9 mouse cellular contexts compared by ENCODE assay signal in the genomic region with DNA sequence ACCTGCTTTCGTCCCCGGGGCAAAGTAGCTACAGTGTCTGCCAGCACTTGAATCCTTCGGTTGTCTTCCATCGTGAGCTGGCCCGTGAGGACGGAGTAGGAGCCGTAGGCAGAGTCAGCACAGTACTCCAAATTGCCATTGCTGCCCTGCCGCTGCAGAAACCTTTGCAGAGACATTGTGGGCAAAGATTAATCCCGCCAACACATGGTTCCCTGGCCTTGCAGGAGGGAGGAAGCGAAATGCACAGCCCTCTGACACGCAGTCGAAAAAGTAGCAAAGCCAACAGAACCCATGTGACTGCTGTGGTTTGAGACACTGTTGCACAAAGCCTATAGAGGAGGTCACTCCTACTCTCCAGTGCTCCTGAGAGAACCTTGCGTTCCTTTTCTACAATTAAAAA. TPM values are rescaled to one million over a fixed set of nuclear protein-coding genes. Genes with fewer than 3 reads are reported as not detected.
A peak's percentile ranks its signal among the peaks of the same experiment; 100 is the strongest.
DNase-seq lines count a peak whose midpoint lies in the region; ATAC-seq and TF ChIP-seq lines count a peak whose summit lies in the region.
"Had no signal": no experiment of that assay in that cellular context is flagged by ENCODE, and none has a peak within 500 bp of the region (broad histone marks: within the 10 kb centered on the region; RNA-seq: fewer than 3 reads in every experiment).

No protein-coding gene starts in this region.

- no peaks in the 10 kb centered on the region for H3K27me3 ChIP-seq in testis, adult 2 months (ENCODE audit: control insufficient read depth, insufficient read depth, low read length)
- H3K27me3 ChIP-seq in forebrain, embryonic 15.5 days, result no peaks in the 10 kb centered on the region

- H3K9ac ChIP-seq in forebrain, embryonic 15.5 days (replicated peaks), result no peak overlapping the region

- no peak for TF ChIP-seq CTCF in testis, adult 2 months (IDR thresholded peaks at IDR 0.05; ENCODE audit: control insufficient read depth, insufficient read depth, insufficient replicate concordance, low read depth, low read length)

- H3K36me3 ChIP-seq in testis, adult 2 months (ENCODE audit: control insufficient read depth, insufficient read depth, low read length), result no peaks in the 10 kb centered on the region
- no peaks in the 10 kb centered on the region for H3K36me3 ChIP-seq in forebrain, embryonic 15.5 days

- H3K4me3 ChIP-seq in testis, adult 2 months (ENCODE audit: control insufficient read depth, low read depth, low read length), result peak overlapping the region; percentile 80
- H3K4me3 ChIP-seq in forebrain, embryonic 15.5 days, result no peak overlapping the region

- no peak overlapping the region for H3K4me2 ChIP-seq in forebrain, embryonic 15.5 days (replicated peaks)

- intact Hi-C loops in heart, postnatal 14 days (cut with DNase I), result no loop called here

- WGBS in forebrain, embryonic 15.5 days, result 96% methylated on average over 13 of the region's 13 CpGs

- peak; percentile 32 for DNase-seq in heart, adult 8-10 months (ENCODE audit: low spot score)
- DNase-seq in heart, postnatal 14 days, result no peak
- peak; percentile 53 to 63 for DNase-seq in lung, postnatal 4 days
- no peak for DNase-seq in gastrocnemius, adult 8-10 months (ENCODE audit: low spot score in 2 of 2)
- DNase-seq in embryo, embryonic 9.5 days (ENCODE audit: extremely low spot score), result no peak

- ATAC-seq in common myeloid progenitor, adult 5-6 weeks (replicated peaks; ENCODE audit: low read depth, poor library complexity, severe bottlenecking), result peak; percentile 53
- no peak for ATAC-seq in forebrain, embryonic 15.5 days (replicated peaks)
- ATAC-seq: forebrain, embryonic 14.5 days had no signal

- peak; percentile 63; the same call in 1 of the 2 replicates for TF ChIP-seq POLR2A in testis, adult 2 months (IDR thresholded peaks at IDR 0.05; ENCODE audit: control insufficient read depth, low read depth, low read length)

- peaks cover 8% of the 10 kb centered on the region for H3K4me1 ChIP-seq in testis, adult 2 months (ENCODE audit: control insufficient read depth, insufficient read depth, low read length)
- H3K4me1 ChIP-seq in forebrain, embryonic 15.5 days, result no peaks in the 10 kb centered on the region

- peak overlapping the region; percentile 39 for H3K27ac ChIP-seq in testis, adult 2 months (ENCODE audit: control insufficient read depth, insufficient read depth, low read depth, low read length)
- no peak overlapping the region for H3K27ac ChIP-seq in forebrain, embryonic 15.5 days (replicated peaks)

- no peaks in the 10 kb centered on the region for H3K9me3 ChIP-seq in forebrain, embryonic 15.5 days

RNA-seq across cellular contexts. Expression of a gene that starts 35.5 kb away (rescaled TPM):
- 1 to 10 TPM in 2 of 4 experiments, under 1 TPM in 2; 0.54 to 3.1 (median 0.95) TPM for total RNA-seq in heart, adult 8-10 months (2022)
- total RNA-seq in heart, postnatal 14 days (2021), result 1 to 10 TPM; 1.1 to 4.7 TPM
- 23.5 and 45.5 TPM in 2 replicates for total RNA-seq in common myeloid progenitor, adult 5-6 weeks (2017)
- 6.3 and 8.7 TPM in 2 replicates for polyA plus RNA-seq in testis, adult 2 months (2012; rRNA removed)
- total RNA-seq in gastrocnemius, adult 8-10 months (2022), result under 1 TPM in 3 of 4 experiments, not detected in 1; 0.05 to 0.54 (median 0.24) TPM
- 0.09 TPM in 1 of 2 replicates, not detected in the other for polyA plus RNA-seq in forebrain, embryonic 15.5 days (2015; fragmentation: Nextera tagmentation; extraction: Ambion mirVana)
- polyA plus RNA-seq: forebrain, embryonic 14.5 days had no signal

Comparison
In these comparisons a context has a peak if more than half of its experiments do, and no peak if none do; other contexts are left out.
1. DNase-seq: peak in heart, adult 8-10 months (single experiment) and lung, postnatal 4 days (2 of 2); none in heart, postnatal 14 days (0 of 2), gastrocnemius, adult 8-10 months (0 of 2) and embryo, embryonic 9.5 days (single experiment).